16 mouse cellular contexts compared by ENCODE assay signal in the genomic region with DNA sequence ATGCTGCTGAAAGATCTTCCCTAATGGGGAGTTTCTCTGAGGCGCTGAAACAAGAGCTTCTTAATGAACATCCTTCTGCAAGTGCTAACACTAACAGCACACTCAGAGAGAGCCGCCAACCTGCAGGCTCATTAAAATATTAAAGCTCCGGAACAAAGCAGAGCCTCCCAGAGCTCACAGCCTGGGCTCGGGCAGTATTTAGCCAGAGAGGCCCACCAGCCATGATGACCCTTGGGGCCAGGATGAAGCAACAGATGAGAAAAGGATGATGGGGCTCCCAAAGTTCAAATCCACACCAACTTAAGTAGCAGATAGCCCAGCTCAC. TPM values are rescaled to one million over a fixed set of nuclear protein-coding genes. Genes with fewer than 3 reads are reported as not detected.
DNase-seq lines count a peak whose midpoint lies in the region; ATAC-seq and TF ChIP-seq lines count a peak whose summit lies in the region.
"Had no signal": no experiment of that assay in that cellular context is flagged by ENCODE, and none has a peak within 500 bp of the region (broad histone marks: within the 10 kb centered on the region; RNA-seq: fewer than 3 reads in every experiment).

No protein-coding gene starts in this region.

- peaks cover 13% of the 10 kb centered on the region; the same call in 1 of the 2 replicates for H3K36me3 ChIP-seq in hindbrain, embryonic 14.5 days (replicated peaks; ENCODE audit: control insufficient read depth, insufficient read depth)
- peaks cover 14% of the 10 kb centered on the region for H3K36me3 ChIP-seq in hindbrain, embryonic 13.5 days
- no peaks in the 10 kb centered on the region for H3K36me3 ChIP-seq in ES-Bruce4 (ENCODE audit: control insufficient read depth, insufficient read depth, low read length, poor library complexity, severe bottlenecking)
- peaks cover 7% of the 10 kb centered on the region; the same call in 1 of the 2 replicates for H3K36me3 ChIP-seq in midbrain, embryonic 13.5 days
- H3K36me3 ChIP-seq: intestine, embryonic 15.5 days had no signal

- H3K27ac ChIP-seq in hindbrain, embryonic 14.5 days = peak overlapping the region; percentile 28; the same call in 1 of the 2 replicates
- no peak overlapping the region for H3K27ac ChIP-seq in hindbrain, embryonic 13.5 days
- H3K27ac ChIP-seq in ES-Bruce4 (ENCODE audit: insufficient read depth, low read length) = peak overlapping the region; percentile 65
- H3K27ac ChIP-seq in midbrain, embryonic 13.5 days = no peak overlapping the region
- H3K27ac ChIP-seq: intestine, embryonic 15.5 days; neural tube, embryonic 13.5 days had no signal

- no peak for DNase-seq in hindbrain, embryonic 14.5 days (ENCODE audit: low spot score)
- peak; percentile 54 for DNase-seq in embryo, embryonic 11 days
- DNase-seq in thymus, postnatal 14 days = no peak
- no peak for DNase-seq in thymus, postnatal 10 days (ENCODE audit: low spot score in 2 of 2)
- DNase-seq: adrenal gland, adult 2 months; B cell, adult 2 months; cerebellum, adult 18-20 months; liver; lung, adult 18-20 months; lung, postnatal 36 days; thymus, adult 2 months had no signal

- no peak overlapping the region for H3K4me3 ChIP-seq in hindbrain, embryonic 14.5 days (replicated peaks; ENCODE audit: low read length)
- no peak overlapping the region for H3K4me3 ChIP-seq in hindbrain, embryonic 13.5 days
- no peak overlapping the region for H3K4me3 ChIP-seq in ES-Bruce4 (ENCODE audit: low read depth, low read length)
- H3K4me3 ChIP-seq in midbrain, embryonic 13.5 days (replicated peaks) = no peak overlapping the region
- H3K4me3 ChIP-seq: intestine, embryonic 15.5 days; neural tube, embryonic 13.5 days had no signal

- no peak for TF ChIP-seq CTCF in ES-Bruce4 (IDR thresholded peaks at IDR 0.05; ENCODE audit: low read depth, low read length)

- H3K4me1 ChIP-seq in hindbrain, embryonic 14.5 days (replicated peaks; ENCODE audit: control insufficient read depth, insufficient read depth, low read length) = peaks cover 8% of the 10 kb centered on the region
- peaks cover 74% of the 10 kb centered on the region for H3K4me1 ChIP-seq in hindbrain, embryonic 13.5 days (replicated peaks)
- H3K4me1 ChIP-seq in ES-Bruce4 (ENCODE audit: control insufficient read depth, insufficient read depth, low read length) = peaks cover 2% of the 10 kb centered on the region
- peaks cover 13% of the 10 kb centered on the region for H3K4me1 ChIP-seq in midbrain, embryonic 13.5 days (replicated peaks)
- H3K4me1 ChIP-seq: intestine, embryonic 15.5 days had no signal

- H3K9me3 ChIP-seq in hindbrain, embryonic 14.5 days (ENCODE audit: control insufficient read depth, low read length) = no peaks in the 10 kb centered on the region
- H3K9me3 ChIP-seq in hindbrain, embryonic 13.5 days = no peaks in the 10 kb centered on the region
- no peaks in the 10 kb centered on the region for H3K9me3 ChIP-seq in ES-Bruce4 (replicated peaks; ENCODE audit: control insufficient read depth, insufficient read depth, low read length, poor library complexity, severe bottlenecking)
- no peaks in the 10 kb centered on the region for H3K9me3 ChIP-seq in midbrain, embryonic 13.5 days
- H3K9me3 ChIP-seq: intestine, embryonic 15.5 days; neural tube, embryonic 13.5 days had no signal

- no peak overlapping the region for H3K9ac ChIP-seq in hindbrain, embryonic 14.5 days
- H3K9ac ChIP-seq in hindbrain, embryonic 13.5 days = no peak overlapping the region
- no peak overlapping the region for H3K9ac ChIP-seq in ES-Bruce4 (ENCODE audit: low read depth, poor library complexity, severe bottlenecking)
- no peak overlapping the region for H3K9ac ChIP-seq in midbrain, embryonic 13.5 days (replicated peaks)
- H3K9ac ChIP-seq: intestine, embryonic 15.5 days; neural tube, embryonic 13.5 days had no signal

- no peak overlapping the region; the same call in 1 of the 2 replicates for H3K4me2 ChIP-seq in hindbrain, embryonic 14.5 days (replicated peaks)
- no peak overlapping the region for H3K4me2 ChIP-seq in hindbrain, embryonic 13.5 days
- H3K4me2 ChIP-seq in midbrain, embryonic 13.5 days (replicated peaks) = no peak overlapping the region
- H3K4me2 ChIP-seq: intestine, embryonic 15.5 days; neural tube, embryonic 13.5 days had no signal

- TF ChIP-seq POLR2A in ES-Bruce4 (IDR thresholded peaks at IDR 0.05; ENCODE audit: insufficient read depth, low read length) = no peak

- WGBS in hindbrain, embryonic 14.5 days = 3% methylated on average over 4 of the region's 4 CpGs
- 5% methylated on average over 4 of the region's 4 CpGs for whole genome bisulfite sequencing in hindbrain, embryonic 13.5 days
- 6% methylated on average over 4 of the region's 4 CpGs for WGBS in midbrain, embryonic 13.5 days

- ATAC-seq in hindbrain, embryonic 14.5 days (ENCODE audit: low FRiP score) = no peak
- ATAC-seq in hindbrain, embryonic 13.5 days (ENCODE audit: low FRiP score) = no peak
- ATAC-seq in midbrain, embryonic 13.5 days = peak; percentile 73

- no peaks in the 10 kb centered on the region for H3K27me3 ChIP-seq in hindbrain, embryonic 14.5 days (ENCODE audit: control insufficient read depth, insufficient read depth, low read length)
- no peaks in the 10 kb centered on the region for H3K27me3 ChIP-seq in hindbrain, embryonic 13.5 days
- H3K27me3 ChIP-seq in ES-Bruce4 (ENCODE audit: control insufficient read depth, insufficient read depth, low read length, poor library complexity, severe bottlenecking) = no peaks in the 10 kb centered on the region
- peaks cover 62% of the 10 kb centered on the region for H3K27me3 ChIP-seq in midbrain, embryonic 13.5 days
- H3K27me3 ChIP-seq: intestine, embryonic 15.5 days; neural tube, embryonic 13.5 days had no signal

- TF ChIP-seq EP300 in ES-Bruce4 (IDR thresholded peaks at IDR 0.05; ENCODE audit: insufficient read depth, low read depth, low read length) = no peak

RNA-seq across cellular contexts. Expression of a gene that starts 20.8 kb away (rescaled TPM):
- polyA plus RNA-seq in hindbrain, embryonic 14.5 days (2014; fragmentation: Nextera tagmentation; extraction: Ambion mirVana) = 21.9 and 23.8 TPM in 2 replicates
- polyA plus RNA-seq in hindbrain, embryonic 13.5 days (2015; fragmentation: Nextera tagmentation; extraction: Ambion mirVana) = 20.8 and 26.1 TPM in 2 replicates
- 22.8 and 27.0 TPM in 2 replicates for polyA plus RNA-seq in ES-Bruce4 (2011; ENCODE audit: insufficient read depth, insufficient read length, low read depth, missing spikeins)
- polyA plus RNA-seq in midbrain, embryonic 13.5 days (2015; fragmentation: Nextera tagmentation; extraction: Ambion mirVana) = 12.7 and 16.2 TPM in 2 replicates

RNA-seq across cellular contexts. Expression of a gene that starts 50.1 kb away (rescaled TPM):
- 136 and 155 TPM in 2 replicates for polyA plus RNA-seq in hindbrain, embryonic 14.5 days (2014; fragmentation: Nextera tagmentation; extraction: Ambion mirVana)
- polyA plus RNA-seq in hindbrain, embryonic 13.5 days (2015; fragmentation: Nextera tagmentation; extraction: Ambion mirVana) = 187 and 200 TPM in 2 replicates
- polyA plus RNA-seq in ES-Bruce4 (2011; ENCODE audit: insufficient read depth, insufficient read length, low read depth, missing spikeins) = 164 and 189 TPM in 2 replicates
- polyA plus RNA-seq in midbrain, embryonic 13.5 days (2015; fragmentation: Nextera tagmentation; extraction: Ambion mirVana) = 191 and 193 TPM in 2 replicates

Comparison
In these comparisons a context has a peak if more than half of its experiments do, and no peak if none do; other contexts are left out.
1. H3K27ac ChIP-seq: peak in hindbrain, embryonic 14.5 days (single experiment) and ES-Bruce4 (single experiment); none in hindbrain, embryonic 13.5 days (single experiment) and midbrain, embryonic 13.5 days (single experiment).